Mouse (Mus musculus) MEL-GATA-1-ER (cell line): ENCODE results near the gene Mitf.

Source experiments
- DNase-seq: peaks from one replicate; pipeline ENCODE4 v3.0.0-alpha.2; 2012; ENCODE audit warnings: low read depth; ENCODE audit errors: extremely low read depth

Mitf gene

GRCm38 (mm10) chr6:97806781-97807743, at the start of gene Mitf:
Mitf (plus strand) TSS chr6:97807052.
- peak; percentile 93 for DNase-seq

DNA sequence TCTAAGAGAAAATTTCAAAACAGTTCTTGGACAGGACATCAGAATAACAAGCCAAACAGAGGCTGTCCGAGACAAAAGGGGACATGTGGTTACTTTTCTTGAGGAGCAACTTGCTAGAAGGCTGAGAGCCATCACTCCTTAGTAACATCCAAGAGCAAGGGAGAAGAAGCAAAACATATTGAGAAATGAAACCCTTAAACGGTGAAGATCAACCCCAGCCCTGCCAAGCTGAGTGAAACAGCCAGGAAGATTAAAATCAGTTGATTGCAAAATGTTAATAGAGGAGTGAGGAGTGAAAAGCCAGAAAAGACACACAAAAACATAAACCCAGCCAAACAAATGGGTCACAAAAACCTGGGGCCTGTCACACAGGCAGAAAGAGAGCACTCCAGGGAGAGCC, 49.5 kb upstream of the Mitf start:
- no peak for DNase-seq

GRCm38 (mm10) chr6:97758884-97759283, 48.0 kb upstream of the Mitf start:
- no peak for DNase-seq

- peak; percentile 24 for DNase-seq
Observed at GRCm38 (mm10) chr6:97759301-97759700, 47.6 kb upstream of the Mitf start.

DNA sequence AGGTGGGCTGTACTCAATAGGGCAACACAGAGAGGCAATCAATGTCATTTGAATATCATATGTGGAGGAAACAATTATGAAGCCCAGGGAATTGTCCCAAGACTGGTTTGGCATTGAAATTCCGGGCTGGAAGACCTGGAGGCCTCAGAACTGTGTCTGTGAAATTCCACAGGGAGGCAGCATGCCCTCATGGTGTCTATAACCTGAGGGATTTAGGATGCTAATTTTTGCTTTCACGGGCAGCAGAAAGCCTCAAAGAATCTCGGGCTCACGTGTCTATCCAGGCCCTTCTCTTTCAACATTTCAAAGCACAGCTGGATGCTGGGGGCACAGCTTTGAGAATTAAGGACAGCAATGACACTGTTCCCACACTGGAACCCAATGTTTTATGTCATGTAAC, 45.5 kb upstream of the Mitf start:
- DNase-seq = no peak

GRCm38 (mm10) chr6:97763970-97764369, 42.9 kb upstream of the Mitf start:
- no peak for DNase-seq

GRCm38 (mm10) chr6:97767836-97768235, 39.0 kb upstream of the Mitf start:
- DNase-seq = no peak

GRCm38 (mm10) chr6:97769549-97769948, 37.3 kb upstream of the Mitf start:
- no peak for DNase-seq

DNA sequence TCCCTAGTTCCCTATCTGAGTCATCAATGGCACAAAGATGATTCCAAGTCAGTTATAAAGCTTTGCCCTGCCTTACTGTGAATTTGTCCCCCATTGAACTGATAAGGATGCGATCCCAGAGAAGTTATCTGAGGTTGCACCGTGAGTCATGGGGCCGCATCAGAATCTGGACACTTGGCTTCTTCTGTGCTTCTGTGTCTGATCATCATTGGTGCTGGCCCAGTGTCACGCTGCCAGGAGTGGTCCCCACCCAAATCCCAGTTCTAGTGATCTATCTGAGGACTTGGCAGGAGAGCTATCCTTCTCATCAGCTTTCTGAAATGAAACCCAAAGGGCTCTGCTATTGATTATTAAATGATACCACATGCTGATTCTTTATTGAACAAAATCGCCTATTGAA, 25.5 kb upstream of the Mitf start:
- no peak for DNase-seq

- no peak for DNase-seq
Observed at GRCm38 (mm10) chr6:97782291-97782690, 24.6 kb upstream of the Mitf start.

DNA sequence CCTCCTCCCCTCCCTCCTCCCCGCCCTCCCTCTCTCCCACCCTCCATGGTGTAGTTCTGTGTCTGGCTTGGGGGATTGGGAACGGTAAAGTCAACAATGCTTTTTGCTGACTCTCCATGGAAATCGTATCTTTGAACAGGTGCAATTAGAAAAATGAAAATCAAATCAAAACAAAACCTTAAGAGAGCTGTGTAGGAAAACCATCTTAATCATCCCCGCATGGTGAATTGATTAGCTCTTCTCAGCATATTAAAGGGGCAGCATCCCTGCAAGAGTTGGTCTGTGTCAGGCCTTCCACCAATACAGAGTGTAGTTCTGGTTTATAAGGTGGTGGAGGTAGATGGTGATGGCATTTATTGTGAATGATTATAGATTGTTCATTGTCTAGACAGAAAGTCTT, 20.0 kb upstream of the Mitf start:
- no peak for DNase-seq

GRCm38 (mm10) chr6:97788361-97788974, 18.4 kb upstream of the Mitf start:
- DNase-seq = no peak

DNA sequence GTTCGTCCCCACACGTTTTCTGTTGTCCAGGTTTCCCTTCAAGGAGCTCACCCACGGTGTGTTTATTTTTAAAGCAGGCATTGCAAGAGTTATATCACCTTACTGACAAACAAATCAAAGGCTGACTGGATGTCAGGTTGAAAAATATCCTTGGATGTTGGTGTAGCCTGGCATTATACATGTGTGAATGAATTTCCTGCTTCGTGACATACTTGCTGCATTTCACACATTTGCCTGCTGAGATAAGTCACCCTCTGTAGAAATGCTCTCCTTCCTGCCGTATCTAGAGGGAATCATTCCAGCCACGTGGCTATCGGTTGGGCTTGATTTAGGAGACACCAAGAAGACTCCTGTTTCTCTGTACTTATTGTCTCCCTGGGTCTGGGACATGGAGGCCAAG, 17.2 kb upstream of the Mitf start:
- no peak for DNase-seq

GRCm38 (mm10) chr6:97792104-97792503, 14.7 kb upstream of the Mitf start:
- DNase-seq = no peak

DNA sequence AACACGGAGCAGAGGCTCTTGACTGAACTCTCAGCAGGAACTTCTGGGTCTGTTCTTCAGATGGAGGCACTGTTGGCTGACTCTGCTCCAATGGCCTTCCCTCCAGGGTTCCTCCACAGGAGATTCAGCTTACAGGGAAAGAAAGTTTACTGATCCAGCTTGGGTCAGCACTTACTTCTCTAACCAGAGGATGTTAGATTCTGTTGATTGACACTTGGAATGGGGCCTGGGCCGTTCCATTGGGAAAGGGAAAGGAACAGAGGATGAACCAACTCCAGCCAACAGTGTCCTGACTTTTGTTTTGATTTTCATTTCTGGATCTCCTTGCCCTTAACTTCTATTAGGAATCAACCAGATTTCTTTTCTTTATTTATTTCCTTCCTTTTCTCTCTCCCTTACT, 11.7 kb upstream of the Mitf start:
- DNase-seq = no peak

DNA sequence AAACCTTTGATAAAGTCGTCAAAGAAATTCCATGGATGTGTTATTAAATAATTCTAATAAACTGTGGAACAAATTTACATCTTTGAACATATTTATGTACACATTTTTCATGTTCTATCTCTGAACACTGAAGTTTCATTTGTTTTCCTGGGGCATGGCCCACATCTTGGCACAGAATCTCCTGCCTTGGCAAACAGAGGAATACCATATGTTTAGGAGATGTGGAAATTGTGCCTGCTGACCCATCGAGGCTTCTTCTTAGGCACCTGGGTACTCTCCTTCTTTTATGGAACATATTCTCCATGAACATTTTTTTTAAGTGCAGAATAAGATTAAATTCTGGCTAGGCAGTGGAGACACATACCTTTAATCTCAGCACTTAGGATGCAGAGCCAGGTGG, 6.2 kb upstream of the Mitf start:
- DNase-seq = no peak

DNA sequence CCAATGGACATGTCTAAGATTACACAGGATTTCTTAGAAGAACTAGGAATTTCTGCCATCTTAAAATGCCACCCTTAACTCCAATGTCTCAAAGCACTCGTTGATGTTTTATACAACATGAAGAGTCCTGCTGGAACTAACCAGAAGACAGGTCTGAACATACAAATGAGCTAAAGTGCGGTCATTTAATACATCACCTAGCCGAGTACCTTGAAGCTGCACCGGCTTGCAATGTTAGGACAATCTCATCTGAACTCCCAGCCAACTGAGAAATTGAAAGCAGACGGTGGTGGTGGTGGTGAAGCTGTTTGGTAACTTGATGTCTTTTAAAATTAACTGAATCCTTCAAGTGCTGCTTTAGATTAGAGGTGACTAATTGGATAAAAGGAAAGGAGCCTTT, 801 bp upstream of the Mitf start:
- DNase-seq = no peak

GRCm38 (mm10) chr6:97814191-97814590, 7.3 kb downstream of the Mitf start:
- no peak for DNase-seq

GRCm38 (mm10) chr6:97815723-97816122, 8.9 kb downstream of the Mitf start:
- DNase-seq = no peak

DNA sequence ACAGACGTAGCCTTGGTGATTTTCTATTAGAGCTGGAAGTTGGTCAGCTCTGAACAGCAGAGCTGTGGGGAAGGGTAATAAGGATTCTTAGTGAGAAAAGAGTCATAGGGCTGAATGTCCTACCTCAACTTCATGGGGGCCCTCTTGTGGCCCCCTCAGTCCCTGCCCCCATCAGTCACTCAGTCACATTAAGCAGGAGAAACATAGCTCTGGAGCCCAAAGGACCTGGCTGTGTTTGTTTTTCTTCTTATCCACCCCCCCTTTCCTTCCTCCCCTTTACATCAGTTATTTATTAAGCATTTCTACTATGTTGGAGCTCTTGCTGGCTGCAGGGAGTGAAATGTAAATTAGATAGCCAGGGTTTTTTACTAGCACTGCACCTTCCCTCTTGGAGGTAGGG, 10.0 kb downstream of the Mitf start:
- DNase-seq = no peak

GRCm38 (mm10) chr6:97818128-97818527, 11.3 kb downstream of the Mitf start:
- no peak for DNase-seq

- DNase-seq = no peak
Observed at GRCm38 (mm10) chr6:97818948-97819347, 12.1 kb downstream of the Mitf start.

GRCm38 (mm10) chr6:97820505-97820904, 13.7 kb downstream of the Mitf start:
- DNase-seq = no peak
